Mouse (Mus musculus) forebrain, postnatal 0 days (tissue): ENCODE results near the gene Coro7. TPM values are rescaled to one million over a fixed set of nuclear protein-coding genes. Genes with fewer than 3 reads are reported as not detected.

Experiments used
- ATAC-seq: fragments of 200-750 bp; cut with Nextera tagmentation; 2 replicates; pipeline ENCODE4 v1.8.0; 2017; ENCODE audit warnings: mild to moderate bottlenecking, moderate library complexity
- DNase-seq: peaks from one replicate; pipeline ENCODE4 v3.0.0-alpha.2; 2015
- H3K27ac ChIP-seq: fragments of 300-500 bp; sonication (generic); 2 replicates; pipeline ENCODE4 v1.5.1; 2014; ENCODE audit warnings: low read depth, mild to moderate bottlenecking, antibody characterized with exemption, low read length, moderate library complexity, mixed read lengths
- H3K27me3 ChIP-seq: fragments of 300-500 bp; sonication (generic); 2 replicates; pipeline ENCODE4 v1.6.1; 2014; ENCODE audit warnings: mild to moderate bottlenecking, low read length, mixed read lengths; ENCODE audit not compliant: insufficient read depth
- H3K36me3 ChIP-seq: fragments of 300-500 bp; sonication (generic); 2 replicates; pipeline ENCODE4 v1.6.1; 2014; ENCODE audit warnings: mild to moderate bottlenecking, moderate library complexity; ENCODE audit not compliant: insufficient read depth
- H3K4me1 ChIP-seq: fragments of 300-500 bp; sonication (generic); 2 replicates; pipeline ENCODE4 v1.6.1; 2014; ENCODE audit warnings: antibody characterized with exemption; ENCODE audit not compliant: insufficient read depth
- H3K4me2 ChIP-seq: fragments of 300-500 bp; sonication (generic); 2 replicates; pipeline ENCODE4 v1.6.1; 2014; ENCODE audit warnings: low read depth, mild to moderate bottlenecking, moderate library complexity
- H3K4me3 ChIP-seq: fragments of 300-500 bp; sonication (generic); 2 replicates; pipeline ENCODE4 v1.5.1; 2014; ENCODE audit warnings: low read depth, low read length, mixed read lengths
- H3K9ac ChIP-seq: fragments of 300-500 bp; sonication (generic); 2 replicates; pipeline ENCODE4 v1.6.1; 2014; ENCODE audit warnings: mild to moderate bottlenecking
- H3K9me3 ChIP-seq: fragments of 300-500 bp; sonication (generic); 2 replicates; pipeline ENCODE4 v1.6.1; 2016; ENCODE audit warnings: low read length
- CTCF ChIP-seq: sonication (generic); IDR thresholded peaks from 2 replicates; pipeline ENCODE4 v1.5.1; 2016; ENCODE audit warnings: antibody characterized with exemption, control low read depth, low read depth
- WGBS: fragments of 180-500 bp; shearing (Covaris S2); extraction: QIAGEN DNeasy Blood & Tissue Kit; methylation state at CpG from one replicate; pipeline ENCODE4 v1.1.7; 2014; 5-methylcytosine and 5-hydroxymethylcytosine counted together
- polyA plus RNA-seq: library from polyadenylated mRNA; unstranded; fragments of >200 nt; fragmentation: Nextera tagmentation; extraction: Ambion mirVana; gene quantifications from 2 replicates; pipeline ENCODE4 v1.2.1, GENCODE M21; 2015
- total RNA-seq: library from RNA; depleted of rRNA; stranded (reverse); fragments of >200 nt; gene quantifications from 2 replicates; pipeline ENCODE4 v1.2.3, GENCODE M21; 2014

Gene Coro7
- total and polyA plus RNA-seq, 2 experiments from 2014 or later: 24.9 to 29.3 TPM

- no peak for DNase-seq
- H3K4me1 ChIP-seq: no peaks in the 10 kb centered on the region
- H3K27me3 ChIP-seq: no peaks in the 10 kb centered on the region
- WGBS: 89% methylated on average over 2 of the region's 2 CpGs
- H3K9me3 ChIP-seq: no peaks in the 10 kb centered on the region
- H3K4me3 ChIP-seq: no peak overlapping the region
- peaks cover 34% of the 10 kb centered on the region for H3K36me3 ChIP-seq
- H3K4me2 ChIP-seq: no peak overlapping the region
- no peak for ATAC-seq
- TF ChIP-seq CTCF: no peak
- no peak overlapping the region for H3K9ac ChIP-seq
- no peak overlapping the region for H3K27ac ChIP-seq
Measured at GRCm38 (mm10) chr16:4665726-4666125, 13.9 kb downstream of the Coro7 start.

GRCm38 (mm10) chr16:4663806-4664205, 15.8 kb downstream of the Coro7 start:
- H3K27me3 ChIP-seq: no peaks in the 10 kb centered on the region
- H3K4me2 ChIP-seq: no peak overlapping the region
- no peaks in the 10 kb centered on the region for H3K4me1 ChIP-seq
- 76% methylated on average over 2 of the region's 2 CpGs for WGBS
- no peak overlapping the region for H3K27ac ChIP-seq
- DNase-seq: no peak
- H3K9me3 ChIP-seq: no peaks in the 10 kb centered on the region
- H3K9ac ChIP-seq: no peak overlapping the region
- TF ChIP-seq CTCF: no peak
- peaks cover 24% of the 10 kb centered on the region for H3K36me3 ChIP-seq
- no peak for ATAC-seq
- H3K4me3 ChIP-seq: no peak overlapping the region

- DNase-seq (no peak), ATAC-seq (no peak)
- Histone ChIP-seq H3K36me3 (peaks cover 20% of the 10 kb centered on the region), H3K9ac (no peak overlapping the region), H3K4me2 (no peak overlapping the region), H3K4me1 (no peaks in the 10 kb centered on the region), H3K27ac (no peak overlapping the region), H3K4me3 (no peak overlapping the region), H3K9me3 (no peaks in the 10 kb centered on the region), H3K27me3 (no peaks in the 10 kb centered on the region)
- 75% methylated on average over 2 of the region's 2 CpGs for WGBS
- no peak for TF ChIP-seq CTCF
Measured at GRCm38 (mm10) chr16:4661605-4662004, 18.0 kb downstream of the Coro7 start.

- Histone ChIP-seq H3K4me2 (no peak overlapping the region), H3K4me1 (no peaks in the 10 kb centered on the region), H3K9ac (no peak overlapping the region), H3K4me3 (no peak overlapping the region), H3K9me3 (no peaks in the 10 kb centered on the region), H3K27ac (no peak overlapping the region), H3K36me3 (peaks cover 23% of the 10 kb centered on the region), H3K27me3 (no peaks in the 10 kb centered on the region)
- no peak for DNase-seq
- WGBS: 20% methylated on average over 2 of the region's 2 CpGs
- no peak for TF ChIP-seq CTCF
- no peak for ATAC-seq
Measured at GRCm38 (mm10) chr16:4659326-4659725, 20.3 kb downstream of the Coro7 start.

- TF ChIP-seq CTCF: no peak
- Histone ChIP-seq H3K9ac (no peak overlapping the region), H3K4me1 (no peaks in the 10 kb centered on the region), H3K27me3 (no peaks in the 10 kb centered on the region), H3K4me3 (no peak overlapping the region), H3K36me3 (peaks cover 28% of the 10 kb centered on the region), H3K27ac (no peak overlapping the region; the same call in 1 of the 2 replicates), H3K9me3 (no peaks in the 10 kb centered on the region), H3K4me2 (no peak overlapping the region)
- ATAC-seq (peak; percentile 47; the same call in 1 of the 2 replicates), DNase-seq (no peak)
- WGBS: 14% methylated on average over 11 of the region's 11 CpGs
Measured at GRCm38 (mm10) chr16:4658781-4659245, 20.8 kb downstream of the Coro7 start.

- no peaks in the 10 kb centered on the region for H3K4me1 ChIP-seq
- H3K27me3 ChIP-seq: no peaks in the 10 kb centered on the region
- DNase-seq (no peak), ATAC-seq (no peak)
- WGBS: 57% methylated on average over 9 of the region's 9 CpGs
- H3K27ac ChIP-seq: no peak overlapping the region
- no peak overlapping the region for H3K4me3 ChIP-seq
- no peak overlapping the region for H3K9ac ChIP-seq
- no peak for TF ChIP-seq CTCF
- H3K36me3 ChIP-seq: peaks cover 32% of the 10 kb centered on the region
- no peak overlapping the region for H3K4me2 ChIP-seq
- no peaks in the 10 kb centered on the region for H3K9me3 ChIP-seq
Measured at GRCm38 (mm10) chr16:4656571-4657081, 23.0 kb downstream of the Coro7 start.

DNA sequence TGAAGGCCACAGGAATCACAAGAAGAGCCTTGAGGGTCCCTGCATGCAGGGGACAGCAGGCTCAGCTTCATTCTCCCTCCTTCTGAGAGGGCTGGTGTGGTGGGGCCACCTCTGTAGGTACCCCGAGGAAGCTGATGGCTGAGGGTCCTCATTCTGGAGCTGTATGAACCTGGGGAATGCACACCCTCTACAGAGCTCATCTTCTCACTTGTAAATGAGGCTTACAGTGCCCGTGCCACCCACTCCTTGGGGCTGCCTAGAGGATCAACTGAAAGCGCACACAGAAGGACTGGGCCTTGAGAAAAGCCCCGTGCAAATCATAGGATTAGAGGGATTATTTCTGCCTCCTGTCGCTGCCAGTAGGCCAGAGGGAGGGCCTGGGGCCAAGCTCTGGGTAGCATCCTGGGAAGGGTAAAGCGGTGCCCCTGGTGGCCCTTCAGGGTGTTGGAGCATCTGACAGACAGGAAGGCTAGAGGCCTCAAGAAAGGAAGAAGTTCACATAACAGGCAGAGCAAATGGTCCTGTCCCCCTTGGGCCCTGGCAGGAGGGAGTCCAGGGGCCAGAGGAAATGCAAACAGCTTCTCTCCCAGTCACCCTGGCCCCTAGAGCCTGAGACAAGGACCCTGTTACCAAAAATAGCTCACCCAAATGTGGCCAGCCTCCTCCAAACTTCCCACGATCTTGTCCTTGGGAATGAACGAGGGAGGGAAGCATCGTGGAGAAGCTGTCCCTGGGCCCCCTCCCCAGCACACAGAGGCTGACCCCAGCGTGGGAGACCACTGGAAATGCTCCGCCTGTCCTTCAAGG, 23.6 kb downstream of the Coro7 start:
- DNase-seq: no peak
- ATAC-seq: peak; percentile 48; the same call in 1 of the 2 replicates

More for the DNA sequence above, 23.6 kb downstream of the Coro7 start:
- H3K27me3 ChIP-seq: no peaks in the 10 kb centered on the region
- no peak overlapping the region for H3K4me3 ChIP-seq
- WGBS: 37% methylated on average over 11 of the region's 11 CpGs
- H3K4me1 ChIP-seq: no peaks in the 10 kb centered on the region
- H3K4me2 ChIP-seq: no peak overlapping the region
- no peak overlapping the region for H3K9ac ChIP-seq
- no peaks in the 10 kb centered on the region for H3K9me3 ChIP-seq
- H3K27ac ChIP-seq: no peak overlapping the region
- H3K36me3 ChIP-seq: peaks cover 29% of the 10 kb centered on the region
- no peak; the same call in 1 of the 2 replicates for TF ChIP-seq CTCF
